Mouse (Mus musculus) T-helper 1 cell (primary cell): Measurements from ENCODE around the gene Slc9a8.

Experiments
- in situ Hi-C: fragments of 300-600 bp; cut with MboI, MseI; formaldehyde crosslinking; loops from one replicate; pipeline ENCODE4 v1.15.1; 2025; ENCODE audit warnings: high pct_unique_total_duplicates

Slc9a8 gene

GRCm38 (mm10) chr2:167447629-167448028, 26.1 kb downstream of the Slc9a8 start:
- in situ Hi-C loops: no loop called here

- in situ Hi-C loops: no loop called here
These were observed 28.1 kb downstream of the Slc9a8 start for GRCm38 (mm10) chr2:167449331-167450275.

GRCm38 (mm10) chr2:167450647-167451046, 29.1 kb downstream of the Slc9a8 start:
- in situ Hi-C loops: no loop called here

GRCm38 (mm10) chr2:167453814-167454213, 32.3 kb downstream of the Slc9a8 start:
- in situ Hi-C loops: no loop called here

- in situ Hi-C loops: no loop called here
These were observed 35.0 kb downstream of the Slc9a8 start for GRCm38 (mm10) chr2:167456361-167457020.

GRCm38 (mm10) chr2:167457213-167457612, 35.7 kb downstream of the Slc9a8 start:
- in situ Hi-C loops: no loop called here

GRCm38 (mm10) chr2:167458548-167458947, 37.0 kb downstream of the Slc9a8 start:
- in situ Hi-C loops: no loop called here

- in situ Hi-C loops: no loop called here
These were observed 37.8 kb downstream of the Slc9a8 start for GRCm38 (mm10) chr2:167459071-167459865.

- in situ Hi-C loops: no loop called here
These were observed 41.4 kb downstream of the Slc9a8 start for GRCm38 (mm10) chr2:167462954-167463353.

- in situ Hi-C loops: no loop called here
These were observed 42.3 kb downstream of the Slc9a8 start for GRCm38 (mm10) chr2:167463802-167464201.

- in situ Hi-C loops: no loop called here
These were observed 44.4 kb downstream of the Slc9a8 start for GRCm38 (mm10) chr2:167465951-167466350.

- in situ Hi-C loops: no loop called here
These were observed 45.7 kb downstream of the Slc9a8 start for GRCm38 (mm10) chr2:167467214-167467613.

- in situ Hi-C loops: no loop called here
These were observed 46.9 kb downstream of the Slc9a8 start for GRCm38 (mm10) chr2:167468444-167468843.

- in situ Hi-C loops: no loop called here
These were observed 49.1 kb downstream of the Slc9a8 start for GRCm38 (mm10) chr2:167470611-167471010.

GRCm38 (mm10) chr2:167471585-167471984, 50.1 kb downstream of the Slc9a8 start:
- in situ Hi-C loops: no loop called here

GRCm38 (mm10) chr2:167474218-167474617, 52.7 kb downstream of the Slc9a8 start:
- in situ Hi-C loops: no loop called here

GRCm38 (mm10) chr2:167475596-167475995, 54.1 kb downstream of the Slc9a8 start:
- in situ Hi-C loops: no loop called here

- in situ Hi-C loops: no loop called here
These were observed 54.7 kb downstream of the Slc9a8 start for GRCm38 (mm10) chr2:167476200-167476688.

GRCm38 (mm10) chr2:167476762-167477161, 55.2 kb downstream of the Slc9a8 start:
- in situ Hi-C loops: no loop called here

- in situ Hi-C loops: no loop called here
These were observed 56.6 kb downstream of the Slc9a8 start for GRCm38 (mm10) chr2:167478128-167478527.

- in situ Hi-C loops: no loop called here
These were observed 58.0 kb downstream of the Slc9a8 start for GRCm38 (mm10) chr2:167479501-167479900.

GRCm38 (mm10) chr2:167482681-167483080, 61.2 kb downstream of the Slc9a8 start:
- in situ Hi-C loops: no loop called here
